Mouse (Mus musculus) cerebellum, adult 2 months (tissue): ENCODE measurements at regions not wholly inside any gene's neighbourhood (a gene's known extent, or its start where the extent isn't known, plus 50 kb on each side); places are given as distances from the start of the nearest gene placed in this dataset.

ENCODE experiments used
- DNase-seq, 2 experiments: peaks; one replicate each; pipeline ENCODE4 v3.0.0; 2021
- H3K27ac ChIP-seq: fragments of 200-500 bp; 2 replicates; pipeline ENCODE4 v1.5.1; 2012; ENCODE audit warnings: low read length, control low read depth, inconsistent platforms; ENCODE audit not compliant: insufficient read depth
- H3K27me3 ChIP-seq: fragments of 200-500 bp; 2 replicates; pipeline ENCODE4 v1.6.1; 2012; ENCODE audit warnings: inconsistent platforms, mild to moderate bottlenecking, low read length, moderate library complexity; ENCODE audit not compliant: control insufficient read depth, insufficient read depth
- H3K4me1 ChIP-seq: fragments of 200-500 bp; 2 replicates; pipeline ENCODE4 v1.6.1; 2011; ENCODE audit warnings: low read length; ENCODE audit not compliant: control insufficient read depth, insufficient read depth
- H3K4me3 ChIP-seq: fragments of 200-500 bp; replicated peaks from 2 replicates; pipeline ENCODE3; 2011; ENCODE audit warnings: mild to moderate bottlenecking, low read depth, low read length, control low read depth; ENCODE audit not compliant: insufficient read depth
- CTCF ChIP-seq: fragments of 200-500 bp; IDR thresholded peaks from 2 replicates; pipeline ENCODE4 v1.5.1; 2011; ENCODE audit warnings: low read depth, mild to moderate bottlenecking, control low read depth, low read length, moderate library complexity, borderline replicate concordance; ENCODE audit not compliant: insufficient read depth
- POLR2A ChIP-seq: fragments of 200-500 bp; IDR thresholded peaks from 2 replicates; pipeline ENCODE4 v1.6.1; 2011; ENCODE audit warnings: low read length, control low read depth, borderline replicate concordance; ENCODE audit not compliant: insufficient read depth
- WGBS: fragments of 180-500 bp; shearing (Covaris S2); methylation state at CpG from one replicate; pipeline ENCODE4 v1.1.7; 2018; 5-methylcytosine and 5-hydroxymethylcytosine counted together

DNA sequence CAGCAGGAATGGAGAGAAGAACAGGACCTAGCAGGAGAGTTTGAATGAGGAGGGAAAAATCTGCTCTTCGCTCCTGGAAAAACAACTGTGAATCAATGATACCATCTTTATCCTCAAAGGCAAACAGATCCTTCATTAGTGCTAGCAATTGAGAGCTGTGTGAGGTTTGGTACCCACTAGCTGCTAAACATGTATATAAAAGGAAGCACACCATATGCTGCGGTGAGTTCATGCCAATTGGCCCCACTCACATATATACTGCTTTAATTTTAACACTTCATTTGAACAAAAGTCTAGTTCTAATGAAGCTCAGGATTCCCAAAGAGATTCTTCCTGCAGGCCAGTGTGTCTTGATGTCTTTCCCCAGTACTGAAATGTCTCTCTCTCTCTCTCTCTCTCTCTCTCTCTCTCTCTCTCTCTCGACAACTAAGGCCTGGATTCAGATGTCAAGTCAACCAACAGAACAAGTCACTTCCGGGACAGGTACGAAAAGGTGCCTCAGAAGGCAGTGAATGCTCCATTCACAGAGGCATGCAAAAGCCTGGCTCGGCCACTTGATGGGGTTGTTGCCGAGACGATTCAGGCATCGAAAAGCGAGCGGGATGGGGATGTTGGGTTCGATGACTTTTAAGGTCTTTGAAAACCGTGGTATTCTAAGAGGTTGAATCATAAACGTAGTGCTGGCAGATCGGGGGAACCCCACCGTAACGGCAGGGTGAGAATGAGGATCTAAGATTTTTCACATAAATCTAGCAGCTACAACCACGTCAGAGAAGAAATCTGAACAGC, 226.4 kb upstream of the Nr4a3 start:
- H3K27ac ChIP-seq = no peak overlapping the region
- DNase-seq = no peak
- 91% methylated on average over 18 of the region's 18 CpGs for WGBS
- no peaks in the 10 kb centered on the region for H3K4me1 ChIP-seq
- H3K4me3 ChIP-seq = no peak overlapping the region
- no peaks in the 10 kb centered on the region for H3K27me3 ChIP-seq
- TF ChIP-seq CTCF (no peak), POLR2A (no peak)

DNA sequence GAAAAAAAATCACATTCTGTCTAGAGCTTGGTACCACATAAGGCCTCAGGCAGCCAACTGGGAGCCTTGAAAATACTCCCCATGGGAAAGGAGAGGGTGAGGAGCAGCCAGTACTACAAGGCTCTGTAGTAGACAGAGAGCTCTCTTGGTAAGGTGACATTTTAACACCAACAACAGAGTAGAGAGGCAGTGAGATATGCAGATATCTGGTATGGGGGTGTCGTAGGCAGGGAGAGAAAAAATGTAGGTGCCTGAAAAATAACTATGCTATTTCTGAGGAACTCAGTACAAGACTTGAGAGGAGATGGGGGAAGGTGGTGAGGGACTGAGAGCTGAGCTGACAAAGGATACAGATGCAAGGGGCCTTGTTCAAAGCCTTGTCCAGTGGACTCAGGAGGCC, 224.4 kb upstream of the Nr4a3 start:
- no peak overlapping the region for H3K27ac ChIP-seq
- H3K4me3 ChIP-seq = no peak overlapping the region
- no peak for DNase-seq
- H3K4me1 ChIP-seq = peaks cover 2% of the 10 kb centered on the region
- no peaks in the 10 kb centered on the region for H3K27me3 ChIP-seq
- TF ChIP-seq POLR2A (no peak), CTCF (no peak)
- whole genome bisulfite sequencing = 100% methylated on average over 1 of the region's 1 CpGs

DNA sequence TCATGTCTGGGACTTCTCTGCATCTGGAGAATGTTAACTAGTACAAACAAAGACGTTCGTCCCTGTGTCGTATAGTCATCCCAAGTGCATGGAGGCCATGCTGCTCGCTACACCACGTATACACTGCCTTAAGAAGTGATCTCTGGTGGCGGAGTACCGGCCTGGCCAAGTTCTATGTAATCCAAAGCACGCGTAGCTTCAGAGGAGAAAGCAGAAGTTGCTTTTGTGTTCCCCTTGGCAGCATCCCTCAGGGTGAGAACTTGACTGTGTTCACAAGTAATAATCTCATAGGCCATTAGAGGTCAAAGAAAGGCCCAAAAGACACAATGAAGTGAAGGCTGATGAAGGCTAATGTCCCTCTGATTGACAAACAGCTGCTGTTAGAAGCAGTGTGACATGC, 221.7 kb upstream of the Nr4a3 start:
- 94% methylated on average over 9 of the region's 9 CpGs for whole genome bisulfite sequencing
- DNase-seq = no peak
- Histone ChIP-seq H3K4me3 (no peak overlapping the region), H3K27ac (no peak overlapping the region), H3K27me3 (no peaks in the 10 kb centered on the region), H3K4me1 (peaks cover 2% of the 10 kb centered on the region)
- no peak for TF ChIP-seq CTCF

DNA sequence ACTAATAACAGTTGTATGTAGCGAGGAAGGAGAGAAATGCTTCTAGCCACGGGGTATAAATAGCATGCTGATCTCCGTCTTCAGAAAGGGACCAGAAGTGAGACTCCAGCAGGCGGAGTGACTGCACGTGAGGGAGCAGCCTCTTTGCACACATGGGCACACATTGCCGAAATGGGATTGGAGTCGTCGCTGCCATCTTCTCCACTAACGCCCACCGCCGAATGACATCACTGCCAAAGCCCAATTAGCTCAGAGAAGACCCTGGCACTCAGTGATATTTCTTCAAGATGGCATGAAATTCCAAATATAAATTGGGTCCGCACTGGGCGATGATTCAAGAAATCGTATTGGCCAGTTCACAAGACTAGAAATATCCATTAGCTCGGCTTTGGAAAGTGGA, 220.9 kb upstream of the Nr4a3 start:
- Histone ChIP-seq H3K27me3 (no peaks in the 10 kb centered on the region), H3K27ac (no peak overlapping the region), H3K4me3 (no peak overlapping the region), H3K4me1 (peaks cover 2% of the 10 kb centered on the region)
- DNase-seq = no peak
- WGBS = 24% methylated on average over 15 of the region's 15 CpGs
- TF ChIP-seq CTCF (no peak), POLR2A (no peak)

DNA sequence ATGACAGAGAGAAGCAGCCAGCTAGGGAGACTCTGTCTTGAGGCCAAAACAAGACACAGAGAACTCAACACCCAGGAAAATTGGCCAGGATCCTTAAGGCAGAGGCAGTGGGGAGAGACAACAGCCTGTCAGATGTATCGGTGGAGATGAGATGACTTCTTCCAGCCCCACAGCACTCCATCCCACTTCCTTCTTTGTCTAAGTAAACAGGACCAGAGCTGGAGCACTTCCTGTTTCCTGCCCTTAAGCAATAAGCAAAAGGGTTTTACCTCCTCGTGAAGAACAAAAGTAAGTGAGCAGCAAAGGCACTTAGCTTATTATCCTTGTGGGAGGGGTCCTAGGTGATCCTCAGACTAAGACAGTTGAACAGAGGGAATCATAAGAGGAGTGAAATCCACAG, 212.0 kb upstream of the Nr4a3 start:
- Histone ChIP-seq H3K27me3 (no peaks in the 10 kb centered on the region), H3K4me1 (no peaks in the 10 kb centered on the region), H3K27ac (no peak overlapping the region), H3K4me3 (no peak overlapping the region)
- 70% methylated on average over 2 of the region's 2 CpGs for WGBS
- TF ChIP-seq POLR2A = no peak
- TF ChIP-seq CTCF = no peak
- no peak for DNase-seq

DNA sequence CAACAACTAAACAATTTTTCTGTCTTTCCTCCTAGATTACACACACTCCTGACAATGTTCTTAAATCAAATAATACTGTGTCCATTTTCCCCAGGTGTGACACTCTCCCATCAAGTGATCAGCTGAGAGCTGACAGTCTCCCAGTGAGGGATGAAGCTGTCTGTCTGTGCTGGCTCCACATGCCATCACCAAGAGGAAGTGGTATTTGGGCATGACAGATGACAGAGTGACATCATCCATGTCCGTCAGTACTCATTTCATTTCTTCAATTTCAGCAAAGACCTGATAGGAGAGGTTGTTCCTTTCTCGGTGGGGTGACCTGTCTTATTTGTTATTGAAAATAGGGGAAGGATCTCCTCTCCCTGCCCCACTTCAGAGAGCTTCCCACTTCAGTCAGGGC, 206.5 kb upstream of the Nr4a3 start:
- WGBS = 84% methylated on average over 2 of the region's 2 CpGs
- no peaks in the 10 kb centered on the region for H3K4me1 ChIP-seq
- DNase-seq = no peak

DNA sequence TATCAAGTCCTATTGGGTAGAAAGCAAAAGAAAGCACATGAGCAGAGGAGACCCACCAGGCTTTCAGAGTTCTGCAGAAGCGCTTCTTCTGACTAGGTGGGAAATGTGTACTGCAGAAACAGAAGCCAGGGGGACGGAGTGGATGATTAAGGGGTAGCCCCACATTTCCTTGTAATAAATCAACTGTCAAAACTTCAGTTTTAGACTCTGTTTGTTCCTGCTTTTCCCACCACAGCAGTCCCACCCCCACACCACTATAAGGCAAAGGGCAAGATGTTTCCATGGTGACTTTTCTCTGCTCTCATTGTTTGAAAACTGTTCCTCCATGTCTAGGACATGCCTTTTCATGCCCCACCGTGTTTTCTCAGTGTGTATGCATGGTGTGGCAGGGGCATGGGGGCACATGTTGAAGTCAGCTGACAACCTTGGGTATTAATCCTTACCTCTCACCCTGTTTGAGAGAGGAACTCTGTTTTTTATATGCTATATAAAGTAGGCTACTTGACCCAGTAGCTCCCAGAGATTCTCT, 202.8 kb upstream of the Nr4a3 start:
- DNase-seq = no peak
- H3K27me3 ChIP-seq = no peaks in the 10 kb centered on the region
- no peak overlapping the region for H3K4me3 ChIP-seq
- H3K27ac ChIP-seq = no peak overlapping the region
- TF ChIP-seq POLR2A (no peak), CTCF (no peak)
- no peaks in the 10 kb centered on the region for H3K4me1 ChIP-seq
- 60% methylated on average over 3 of the region's 3 CpGs for WGBS

More for the DNA sequence above, 206.5 kb upstream of the Nr4a3 start:
- Histone ChIP-seq H3K27me3 (no peaks in the 10 kb centered on the region), H3K27ac (no peak overlapping the region), H3K4me3 (no peak overlapping the region)
- TF ChIP-seq CTCF (no peak), POLR2A (no peak)

DNA sequence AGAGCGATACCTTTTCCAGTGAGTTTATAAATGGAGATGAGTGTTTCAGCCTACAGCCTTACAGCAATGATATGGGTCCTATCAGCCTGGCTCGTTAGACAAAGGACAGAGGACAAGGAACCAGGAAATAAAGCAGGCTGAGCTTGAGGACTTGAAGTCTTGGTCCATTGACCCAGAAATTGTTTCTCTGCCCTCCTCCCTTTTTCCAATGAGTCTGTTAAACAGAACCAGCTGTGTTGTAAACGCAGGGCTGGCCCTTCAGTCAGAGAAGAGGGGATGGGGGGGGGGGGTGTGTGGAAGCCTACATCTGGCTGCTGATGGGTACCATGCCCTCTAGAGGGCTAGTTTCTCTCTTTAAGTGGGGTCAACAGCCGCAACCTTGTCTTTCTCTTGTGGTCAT, 199.7 kb upstream of the Nr4a3 start:
- WGBS = 77% methylated on average over 4 of the region's 4 CpGs
- Histone ChIP-seq H3K4me3 (no peak overlapping the region), H3K4me1 (no peaks in the 10 kb centered on the region)

More for the DNA sequence above, 199.7 kb upstream of the Nr4a3 start:
- Histone ChIP-seq H3K27me3 (no peaks in the 10 kb centered on the region), H3K27ac (no peak overlapping the region)
- no peak for DNase-seq
- no peak for TF ChIP-seq CTCF
- TF ChIP-seq POLR2A = no peak
